Mouse (Mus musculus) small intestine, adult 2 months (tissue): ENCODE results near the gene Gm34653.

Experiments
- CTCF ChIP-seq: fragments of 200-500 bp; IDR thresholded peaks from 2 replicates; pipeline ENCODE4 v1.5.1; 2012; ENCODE audit warnings: low read depth, mild to moderate bottlenecking, control low read depth, inconsistent platforms, low read length, moderate library complexity, mixed read lengths; ENCODE audit not compliant: insufficient replicate concordance, insufficient read length; ENCODE audit errors: extremely low read depth
- POLR2A ChIP-seq: fragments of 200-500 bp; IDR thresholded peaks from 2 replicates; pipeline ENCODE4 v1.6.1; 2012; ENCODE audit warnings: low read depth, mild to moderate bottlenecking, control low read depth, inconsistent platforms, low read length, moderate library complexity

- TF ChIP-seq POLR2A (no peak), CTCF (no peak)
Observed at GRCm38 (mm10) chr2:34880054-34880453, 47.2 kb downstream of the Gm34653 start.
